9 mouse cellular contexts compared by ENCODE assay signal in genomic region chr11:89124411-89124810, GRCm38 (mm10). TPM values are rescaled to one million over a fixed set of nuclear protein-coding genes. Genes with fewer than 3 reads are reported as not detected.
DNase-seq lines count a peak whose midpoint lies in the region; ATAC-seq and TF ChIP-seq lines count a peak whose summit lies in the region.
"Had no signal": no experiment of that assay in that cellular context is flagged by ENCODE, and none has a peak within 500 bp of the region (broad histone marks: within the 10 kb centered on the region; RNA-seq: fewer than 3 reads in every experiment).

No protein-coding gene starts in this region.

- no peak; the same call in 1 of the 2 replicates for TF ChIP-seq CTCF in lung, postnatal 0 days (IDR thresholded peaks at IDR 0.05)
- TF ChIP-seq CTCF in kidney, adult 2 months (conservative IDR thresholded peaks at IDR 0.05; ENCODE audit: insufficient read depth, insufficient read length, low read depth, low read length), result no peak

- no peaks in the 10 kb centered on the region for H3K4me1 ChIP-seq in lung, postnatal 0 days (ENCODE audit: insufficient read depth, low read depth, low read length)
- H3K4me1 ChIP-seq in kidney, adult 2 months (ENCODE audit: control insufficient read depth, insufficient read depth, low read length), result 0 out of 2 replicates have a peak, but pooled peaks cover 3% of the 10 kb centered on the region
- H3K4me1 ChIP-seq in neural tube, embryonic 12.5 days, result 0 out of 2 replicates have a peak, but pooled peaks cover 3% of the 10 kb centered on the region

- peak; percentile 13 for DNase-seq in lung, postnatal 0 days (ENCODE audit: low spot score)
- DNase-seq in lung, postnatal 25 days (ENCODE audit: low spot score), result no peak
- peak; percentile 64 for DNase-seq in embryo, embryonic 10 days (ENCODE audit: low spot score)
- peak; percentile 43 for DNase-seq in kidney, adult 2 months
- no peak for DNase-seq in thymus, postnatal 0 days (ENCODE audit: low spot score)

- 10% methylated on average over 13 of the region's 13 CpGs for WGBS in lung, postnatal 0 days
- WGBS in kidney, adult 2 months, result 17% methylated on average over 13 of the region's 13 CpGs
- WGBS in neural tube, embryonic 12.5 days, result 21% methylated on average over 13 of the region's 13 CpGs

- no peak for TF ChIP-seq POLR2A in kidney, adult 2 months (IDR thresholded peaks at IDR 0.05; ENCODE audit: low read depth, low read length)

- 0 out of 2 replicates have a peak overlapping the region, but pooled peaks have one; percentile 17 for H3K4me2 ChIP-seq in lung, postnatal 0 days (replicated peaks; ENCODE audit: low read depth, low read length)
- H3K4me2 ChIP-seq in neural tube, embryonic 12.5 days (replicated peaks), result peak overlapping the region; percentile 18; the same call in 1 of the 2 replicates
- H3K4me2 ChIP-seq: hindbrain, embryonic 15.5 days; midbrain, embryonic 12.5 days had no signal

- no peaks in the 10 kb centered on the region for H3K27me3 ChIP-seq in lung, postnatal 0 days (replicated peaks; ENCODE audit: insufficient read depth, low read length)
- H3K27me3 ChIP-seq in kidney, adult 2 months (replicated peaks; ENCODE audit: control insufficient read depth, insufficient read depth, low read length), result no peaks in the 10 kb centered on the region
- H3K27me3 ChIP-seq in neural tube, embryonic 12.5 days (replicated peaks), result no peaks in the 10 kb centered on the region
- H3K27me3 ChIP-seq: hindbrain, embryonic 15.5 days had no signal

- no peak overlapping the region for H3K4me3 ChIP-seq in lung, postnatal 0 days (ENCODE audit: low read depth, low read length)
- H3K4me3 ChIP-seq in kidney, adult 2 months (ENCODE audit: insufficient read depth, low read depth, low read length), result no peak overlapping the region
- no peak overlapping the region for H3K4me3 ChIP-seq in neural tube, embryonic 12.5 days
- H3K4me3 ChIP-seq: hindbrain, embryonic 15.5 days; midbrain, embryonic 12.5 days had no signal

- H3K9me3 ChIP-seq in lung, postnatal 0 days (ENCODE audit: low read length), result no peaks in the 10 kb centered on the region
- no peaks in the 10 kb centered on the region for H3K9me3 ChIP-seq in neural tube, embryonic 12.5 days
- H3K9me3 ChIP-seq: hindbrain, embryonic 15.5 days; midbrain, embryonic 12.5 days had no signal

- peak; percentile 23; the same call in 1 of the 2 replicates for ATAC-seq in lung, postnatal 0 days
- ATAC-seq in neural tube, embryonic 12.5 days (ENCODE audit: low FRiP score, low read depth), result no peak
- no peak for ATAC-seq in monocyte, adult 5-6 weeks (replicated peaks; ENCODE audit: insufficient number of reproducible peaks, low FRiP score, low TSS enrichment, poor library complexity, severe bottlenecking)

- TF ChIP-seq EP300 in lung, postnatal 0 days (IDR thresholded peaks at IDR 0.05), result no peak

- no peak overlapping the region for H3K9ac ChIP-seq in lung, postnatal 0 days (replicated peaks; ENCODE audit: low read depth)
- H3K9ac ChIP-seq in neural tube, embryonic 12.5 days, result no peak overlapping the region
- H3K9ac ChIP-seq: hindbrain, embryonic 15.5 days; midbrain, embryonic 12.5 days had no signal

- H3K27ac ChIP-seq in lung, postnatal 0 days (ENCODE audit: low read length), result no peak overlapping the region
- H3K27ac ChIP-seq in kidney, adult 2 months (ENCODE audit: insufficient read depth, low read depth, low read length), result no peak overlapping the region
- no peak overlapping the region for H3K27ac ChIP-seq in neural tube, embryonic 12.5 days
- H3K27ac ChIP-seq: hindbrain, embryonic 15.5 days; midbrain, embryonic 12.5 days had no signal

- H3K36me3 ChIP-seq in lung, postnatal 0 days (ENCODE audit: insufficient read depth, low read length), result no peaks in the 10 kb centered on the region
- no peaks in the 10 kb centered on the region for H3K36me3 ChIP-seq in kidney, adult 2 months (ENCODE audit: control insufficient read depth, insufficient read depth, low read length)
- no peaks in the 10 kb centered on the region for H3K36me3 ChIP-seq in neural tube, embryonic 12.5 days
- H3K36me3 ChIP-seq: hindbrain, embryonic 15.5 days; midbrain, embryonic 12.5 days had no signal

RNA-seq across cellular contexts. Expression of gene Gm525, which starts 50.8 kb away (rescaled TPM):
- polyA plus RNA-seq in lung, postnatal 0 days (2015; fragmentation: Nextera tagmentation; extraction: Ambion mirVana), result 0.25 and 0.27 TPM in 2 replicates
- polyA plus RNA-seq in kidney, adult 2 months (2012; rRNA removed), result 0.69 and 1.6 TPM in 2 replicates
- not detected in 2 replicates for polyA plus RNA-seq in neural tube, embryonic 12.5 days (2016; fragmentation: Nextera tagmentation; extraction: Ambion mirVana)
- not detected in 3 replicates for total RNA-seq in monocyte, adult 5-6 weeks (2017)
- 191 and 212 TPM in 2 replicates for polyA plus RNA-seq in thymus, postnatal 0 days (2015; fragmentation: Nextera tagmentation; extraction: Ambion mirVana)
- polyA plus RNA-seq: hindbrain, embryonic 15.5 days; midbrain, embryonic 12.5 days had no signal

RNA-seq across cellular contexts. Expression of gene Dgke, which starts 57.8 kb away (rescaled TPM):
- polyA plus RNA-seq in lung, postnatal 0 days (2015; fragmentation: Nextera tagmentation; extraction: Ambion mirVana), result 3.4 and 3.6 TPM in 2 replicates
- 2.4 and 2.8 TPM in 2 replicates for polyA plus RNA-seq in kidney, adult 2 months (2012; rRNA removed)
- polyA plus RNA-seq in neural tube, embryonic 12.5 days (2016; fragmentation: Nextera tagmentation; extraction: Ambion mirVana), result 11.1 and 12.7 TPM in 2 replicates
- 4.6 to 8.2 TPM (median 8.2 TPM) in 3 replicates for total RNA-seq in monocyte, adult 5-6 weeks (2017)
- polyA plus RNA-seq in thymus, postnatal 0 days (2015; fragmentation: Nextera tagmentation; extraction: Ambion mirVana), result 19.8 and 25.5 TPM in 2 replicates

Comparison
In these comparisons a context has a peak if more than half of its experiments do, and no peak if none do; other contexts are left out.
1. DNase-seq: peak in lung, postnatal 0 days (single experiment), embryo, embryonic 10 days (single experiment) and kidney, adult 2 months (single experiment); none in lung, postnatal 25 days (single experiment) and thymus, postnatal 0 days (single experiment).
2. RNA of gene Gm525, which starts 50.8 kb away (polyA plus RNA-seq): 191 to 212 TPM in thymus, postnatal 0 days; 0.69 to 1.6 TPM in kidney, adult 2 months, not detected in neural tube, embryonic 12.5 days and 0.25 to 0.27 TPM in lung, postnatal 0 days; every median in the first group is over 10 times any median in the second.